Mouse (Mus musculus) urinary bladder, postnatal 36 days (tissue): Measurements from ENCODE around the gene Rpl34.

Experiments
- DNase-seq, 2 experiments: peaks; one replicate each; pipeline ENCODE4 v3.0.0; 2022; ENCODE audit warnings: low spot score in 2 of 2, mixed read lengths in 1 of 2

The Rpl34 gene

DNA sequence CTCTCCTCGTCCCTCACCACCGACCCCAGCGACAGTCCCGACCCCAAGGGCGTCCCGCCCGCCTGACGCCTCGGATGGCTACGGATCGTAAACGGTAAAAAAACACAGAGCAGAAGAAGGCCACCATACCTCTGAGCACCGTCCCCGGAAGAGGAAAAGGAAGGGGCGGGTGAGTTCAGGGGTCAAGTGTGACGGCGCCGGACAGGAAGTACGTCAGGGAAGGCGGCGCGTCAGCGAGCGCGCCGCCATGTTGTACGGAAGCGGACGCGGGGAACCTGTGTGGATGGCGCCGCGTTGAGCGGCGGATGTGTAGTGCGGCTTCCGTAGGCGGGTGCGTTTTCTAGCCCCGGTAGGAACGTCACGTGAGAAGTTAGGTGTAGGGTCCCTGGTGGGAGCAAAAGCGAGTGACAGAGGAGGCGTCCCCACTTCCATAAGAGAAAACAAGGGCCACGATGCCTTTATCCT lies at the start of gene Rpl34:
Rpl34 (minus strand) TSS at position 210 of the 465 bp plus-strand sequence.
- DNase-seq = peak; percentile 90 to 94

- no peak for DNase-seq
Measured at GRCm38 (mm10) chr3:130768172-130768571, 38.0 kb upstream of the Rpl34 start.

DNA sequence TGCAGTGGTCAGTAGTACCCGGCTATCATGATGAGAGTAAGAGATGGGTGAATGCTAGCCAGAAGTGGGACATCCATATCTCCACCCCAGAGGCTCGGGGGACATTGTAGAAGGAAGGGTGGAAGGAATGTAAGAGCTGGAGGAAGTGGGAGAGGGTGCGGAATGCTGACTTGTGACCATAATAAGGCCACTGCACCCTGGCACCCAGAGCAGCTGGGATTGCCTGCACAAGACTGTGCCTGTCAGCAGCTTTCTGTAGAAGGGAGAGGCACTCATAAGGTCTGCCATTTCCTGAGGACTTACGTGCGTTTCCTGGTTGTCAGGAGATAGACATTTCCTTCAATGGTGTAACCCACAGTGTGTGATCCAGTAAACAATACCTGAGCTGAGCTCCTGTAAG lies 33.9 kb upstream of the Rpl34 start:
- no peak for DNase-seq

GRCm38 (mm10) chr3:130760711-130761435 lies 30.7 kb upstream of the Rpl34 start:
- peak; percentile 31 to 35 for DNase-seq

DNA sequence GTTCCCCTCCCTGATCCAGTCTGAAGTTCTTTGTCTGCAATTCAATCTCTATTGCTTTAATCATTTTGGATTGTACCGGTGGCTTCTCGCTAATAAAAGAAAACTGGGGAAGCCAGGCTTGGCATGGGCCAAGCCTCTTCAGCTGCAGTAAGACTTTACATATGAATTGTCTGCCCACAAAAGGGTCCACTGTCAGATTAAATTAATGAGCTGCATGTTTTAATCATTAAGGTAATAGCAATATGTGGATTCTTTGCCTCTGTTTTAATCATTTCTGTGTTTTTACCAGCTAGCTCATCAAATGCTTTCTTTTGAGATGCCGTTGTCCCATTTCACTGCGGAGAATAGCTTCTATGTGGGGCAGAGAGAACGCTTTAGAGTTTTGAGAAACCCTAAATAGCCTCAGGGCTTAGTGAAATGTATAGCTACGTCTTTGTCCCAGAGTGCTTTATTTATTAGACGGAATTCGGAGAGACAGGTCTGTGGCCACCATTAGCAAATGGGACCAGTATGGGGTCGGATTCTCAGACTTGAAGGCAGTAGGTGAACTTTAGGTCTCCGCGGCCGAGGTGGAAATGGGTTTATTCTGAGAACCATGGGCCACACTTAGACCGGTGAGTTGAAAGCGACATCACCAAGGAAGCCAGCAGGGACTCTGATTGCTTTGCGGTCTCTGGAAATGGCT lies 28.1 kb upstream of the Rpl34 start:
- no peak for DNase-seq

DNA sequence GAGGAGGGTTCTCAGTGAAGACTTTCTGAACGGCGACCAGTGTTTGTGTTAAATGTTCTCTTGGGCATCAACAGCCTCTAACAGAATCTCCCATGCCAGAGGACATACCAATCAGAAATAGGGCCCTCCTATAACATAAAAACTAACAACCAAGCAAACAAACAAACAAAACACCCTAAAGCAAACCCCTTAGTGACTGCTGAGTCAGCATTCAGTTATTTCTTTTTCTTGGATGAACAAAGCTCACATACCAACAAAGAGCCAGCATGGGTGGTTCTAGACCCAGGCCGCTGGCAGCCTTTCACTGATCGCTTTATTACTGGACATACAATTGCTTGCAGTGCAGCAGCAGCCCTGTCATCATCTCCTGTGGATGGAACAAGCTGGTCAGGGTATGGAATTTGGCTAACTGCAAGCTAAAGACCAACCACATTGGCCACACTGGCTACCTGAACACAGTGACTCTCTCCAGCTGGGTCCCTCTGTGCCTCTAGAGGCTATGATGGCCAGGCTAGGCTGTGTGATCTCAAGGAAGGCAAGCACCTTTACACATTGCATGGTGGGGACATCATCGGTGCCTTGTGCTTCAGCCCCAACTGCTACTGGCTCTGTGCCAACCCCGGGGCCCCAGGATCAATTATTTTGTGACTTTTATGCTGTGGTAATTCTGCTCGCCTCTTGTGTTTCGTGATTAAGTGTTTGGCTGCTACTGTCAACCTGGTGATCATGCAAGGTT lies 27.1 kb upstream of the Rpl34 start:
- DNase-seq = no peak

- no peak for DNase-seq
Measured at GRCm38 (mm10) chr3:130749206-130749605, 19.0 kb upstream of the Rpl34 start.

- no peak for DNase-seq
Measured at GRCm38 (mm10) chr3:130746673-130747619, 16.7 kb upstream of the Rpl34 start.

DNA sequence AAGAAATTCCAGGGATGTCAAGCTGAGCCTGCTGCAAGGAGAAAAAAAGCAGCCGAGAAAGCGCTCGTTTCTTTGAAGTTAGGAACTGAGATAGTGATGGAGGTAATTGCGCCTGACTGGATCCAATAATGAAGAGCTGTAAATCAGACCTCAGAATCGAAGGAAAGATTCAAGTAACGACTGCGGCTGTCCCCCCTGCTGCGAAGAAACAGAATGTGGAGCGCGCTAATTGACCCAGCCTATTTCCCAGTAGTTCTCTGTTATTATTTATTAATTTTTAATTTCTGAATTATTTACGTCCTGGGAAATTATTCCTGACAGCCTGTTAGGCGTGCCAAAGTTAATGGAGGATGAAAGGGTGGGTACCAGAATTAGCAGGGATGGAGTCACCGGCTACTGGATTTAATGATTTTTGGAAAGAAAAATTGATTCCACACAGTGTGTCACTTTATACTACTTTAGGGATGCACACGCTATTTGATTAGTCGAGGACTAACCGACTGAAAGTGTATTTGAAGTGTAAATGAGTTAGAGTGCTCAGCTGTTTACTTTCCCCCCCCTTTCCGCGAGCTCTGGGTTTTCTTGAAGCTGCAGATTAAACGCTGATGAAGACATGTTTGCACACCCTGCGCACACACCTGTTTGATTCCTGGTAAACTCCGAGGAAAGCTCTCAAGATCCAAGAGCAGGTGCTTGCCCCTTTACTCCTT lies 7.6 kb upstream of the Rpl34 start:
- no peak for DNase-seq

DNA sequence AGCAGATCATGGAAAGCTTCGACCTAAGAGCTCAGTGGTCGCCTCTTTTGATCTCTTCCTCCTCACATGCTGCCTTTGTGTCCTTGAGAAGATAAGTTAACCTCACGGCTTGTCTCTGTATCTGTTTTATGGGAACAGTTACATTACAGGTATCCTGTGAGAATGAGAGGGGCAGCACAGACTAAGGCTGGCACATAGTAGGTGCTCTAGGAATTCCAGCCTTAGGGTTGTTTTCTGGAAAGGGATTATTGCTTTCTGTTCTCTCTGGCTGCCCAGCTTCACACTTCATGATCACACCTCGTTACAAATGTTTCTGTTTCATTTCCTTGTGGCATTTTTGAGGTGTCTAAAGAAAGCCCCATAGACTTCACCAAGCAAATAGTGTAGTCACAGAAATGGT lies 6.6 kb upstream of the Rpl34 start:
- no peak for DNase-seq

DNA sequence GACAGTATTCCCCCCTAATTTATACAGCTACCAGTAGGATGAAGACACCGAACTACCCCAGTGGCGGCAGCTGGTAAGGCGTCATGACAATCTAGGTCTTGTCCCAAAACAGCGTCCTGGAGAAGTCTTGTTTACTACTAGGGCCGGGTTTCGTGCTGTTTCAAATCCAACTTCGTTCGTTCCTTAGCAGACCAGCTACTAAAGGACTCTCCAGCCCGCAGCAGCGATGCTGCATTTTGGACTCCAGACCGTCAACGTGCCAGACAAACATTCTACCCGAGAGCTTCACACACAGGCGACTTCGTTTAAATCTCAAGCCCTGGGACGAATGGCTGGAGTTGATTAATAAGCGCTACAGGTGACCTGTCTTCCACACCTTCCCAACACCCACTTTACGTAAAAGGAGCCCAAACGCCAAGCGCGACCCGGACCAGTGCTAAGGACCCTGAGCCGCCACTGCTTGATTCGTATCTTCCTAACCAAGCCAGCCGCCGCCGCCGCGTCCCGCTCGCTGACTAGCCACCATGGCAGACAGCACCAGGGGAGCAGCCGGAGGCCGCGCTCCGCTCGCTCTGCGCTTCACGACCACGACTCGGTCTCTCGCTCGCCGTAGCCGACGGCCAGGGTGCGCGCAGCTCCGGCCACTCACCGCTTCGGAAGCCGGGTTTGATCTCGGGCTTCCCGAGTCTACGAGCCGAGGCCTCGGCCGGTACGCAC lies 568 bp downstream of the Rpl34 start:
- DNase-seq = peak; percentile 4 to 37

DNA sequence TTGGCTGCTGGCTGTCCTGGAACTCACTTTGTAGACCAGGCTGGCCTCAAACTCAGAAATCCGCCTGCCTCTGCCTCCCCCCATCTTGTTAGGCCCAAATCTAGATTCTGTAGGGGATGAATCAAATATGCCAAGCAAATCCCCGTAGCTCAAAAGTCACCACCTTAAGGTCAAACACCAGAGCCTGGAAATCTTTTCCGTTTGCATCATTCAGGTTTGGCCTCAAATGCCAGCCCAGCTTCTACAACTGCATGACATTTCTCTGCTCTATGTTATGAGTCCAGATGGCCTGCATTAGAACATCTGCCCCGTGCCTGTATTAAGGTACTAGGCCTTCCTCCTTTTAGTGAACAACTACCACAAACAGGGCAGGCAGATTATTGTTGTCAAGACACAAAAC lies 2.5 kb downstream of the Rpl34 start:
- DNase-seq = no peak

GRCm38 (mm10) chr3:130727036-130727435 lies 3.2 kb downstream of the Rpl34 start:
- DNase-seq = no peak

DNA sequence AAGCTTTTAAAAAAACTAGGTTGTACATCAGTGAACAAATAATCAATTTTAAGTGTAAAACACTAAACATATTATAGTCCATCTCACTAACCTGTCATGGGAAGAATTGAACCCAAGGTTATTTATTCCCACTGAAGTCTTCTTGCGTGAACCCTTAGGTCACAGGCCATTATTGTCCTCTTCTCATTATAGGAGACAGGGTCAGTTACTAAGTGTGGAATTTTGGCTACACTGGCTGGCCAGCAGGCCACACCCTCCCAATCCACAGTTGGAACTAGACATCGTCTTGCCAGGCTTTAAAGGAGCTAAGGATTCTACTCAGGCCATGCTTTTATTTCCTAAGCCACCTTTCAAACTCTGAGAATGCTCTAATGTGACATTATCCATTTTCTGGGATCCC lies 4.5 kb downstream of the Rpl34 start:
- DNase-seq = no peak

DNA sequence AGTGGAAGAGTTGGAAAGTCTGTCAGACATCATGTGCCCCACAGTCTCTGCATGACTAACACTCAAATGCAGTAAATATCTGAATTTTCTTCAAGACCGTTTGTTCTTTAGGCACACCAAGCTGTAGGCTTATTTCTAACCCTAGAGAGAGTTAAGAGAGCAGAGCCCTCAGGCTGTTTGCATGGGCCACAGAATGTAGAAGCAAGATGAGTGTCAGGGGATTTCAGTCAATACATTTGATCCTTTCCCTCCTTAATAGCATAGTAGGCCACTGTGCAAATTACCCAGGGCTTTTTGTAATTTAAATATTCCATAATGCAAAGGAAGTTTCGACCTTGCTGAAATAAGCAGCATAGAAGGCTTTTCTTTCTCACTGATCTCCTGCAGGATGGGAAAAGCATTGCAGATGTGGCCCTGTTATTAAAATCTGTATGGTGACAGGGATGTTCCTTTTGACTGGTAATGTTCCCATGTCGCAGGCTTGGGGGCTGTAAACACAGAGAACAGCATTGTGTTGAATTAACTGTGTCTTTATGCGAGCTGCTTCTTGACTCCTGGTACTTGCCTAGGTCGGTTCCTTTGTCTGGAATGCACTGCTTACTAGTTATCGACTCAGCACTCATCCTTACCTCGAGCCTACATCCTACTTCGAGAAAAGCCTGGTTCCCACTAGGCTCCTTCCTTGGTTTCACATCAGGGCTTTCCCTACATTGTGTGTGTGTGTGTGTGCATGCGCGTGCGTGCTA lies 7.3 kb downstream of the Rpl34 start:
- DNase-seq = no peak

DNA sequence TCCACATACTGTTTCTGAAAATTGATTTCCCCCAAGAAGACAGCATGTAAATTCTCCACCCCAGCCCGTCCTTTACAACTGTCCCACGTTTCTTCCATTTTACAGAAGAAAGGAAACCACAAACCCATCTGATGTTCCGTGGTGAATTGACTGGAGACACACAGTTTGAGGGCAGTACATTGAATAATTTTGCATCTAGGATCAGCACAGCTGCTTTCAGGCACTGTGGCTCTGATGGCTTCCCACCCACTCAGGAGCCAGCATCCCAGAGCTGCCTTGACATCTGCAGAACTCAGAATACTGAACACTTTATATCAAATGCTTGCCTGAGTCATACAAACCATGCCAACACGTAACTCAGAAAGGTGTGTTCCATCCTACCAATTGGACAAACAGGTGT lies 10.0 kb downstream of the Rpl34 start:
- no peak for DNase-seq

DNA sequence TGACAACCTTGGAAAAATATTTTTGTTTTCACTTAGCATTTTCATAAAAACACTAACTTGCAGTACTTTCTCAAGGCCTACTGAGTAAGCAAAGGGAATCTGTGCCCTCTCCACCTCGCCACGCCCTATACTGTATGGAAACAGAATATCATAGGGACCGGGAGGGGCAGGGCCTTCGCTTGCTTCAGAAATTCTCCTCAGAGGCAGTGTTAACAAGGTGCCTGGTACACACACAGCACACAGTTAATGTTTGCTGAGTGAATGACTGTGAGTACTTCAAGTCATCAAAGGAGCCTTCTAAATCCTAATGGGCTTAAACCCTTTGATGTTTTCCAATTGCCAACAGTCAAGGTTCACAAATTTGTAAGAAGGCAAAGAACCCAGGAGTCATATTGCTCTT lies 11.3 kb downstream of the Rpl34 start:
- no peak for DNase-seq

DNA sequence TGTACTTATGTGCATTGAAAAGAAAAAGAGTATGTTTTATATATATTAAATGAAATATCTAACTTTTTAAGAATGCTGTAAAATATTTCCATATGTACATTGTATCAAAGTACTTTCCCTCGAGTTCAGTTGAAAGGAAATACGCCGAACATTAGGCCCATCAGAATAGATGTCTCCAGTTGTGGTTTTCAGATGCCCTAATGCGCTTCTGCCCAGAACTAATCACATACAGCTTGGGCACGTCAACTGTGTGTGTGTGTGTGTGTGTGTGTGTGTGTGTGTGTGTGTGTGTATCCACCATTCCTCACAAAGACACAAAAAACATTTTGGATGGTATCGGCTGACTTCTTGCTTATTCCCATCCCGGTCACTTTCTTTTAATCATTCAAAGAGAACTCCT lies 13.6 kb downstream of the Rpl34 start:
- no peak for DNase-seq

DNA sequence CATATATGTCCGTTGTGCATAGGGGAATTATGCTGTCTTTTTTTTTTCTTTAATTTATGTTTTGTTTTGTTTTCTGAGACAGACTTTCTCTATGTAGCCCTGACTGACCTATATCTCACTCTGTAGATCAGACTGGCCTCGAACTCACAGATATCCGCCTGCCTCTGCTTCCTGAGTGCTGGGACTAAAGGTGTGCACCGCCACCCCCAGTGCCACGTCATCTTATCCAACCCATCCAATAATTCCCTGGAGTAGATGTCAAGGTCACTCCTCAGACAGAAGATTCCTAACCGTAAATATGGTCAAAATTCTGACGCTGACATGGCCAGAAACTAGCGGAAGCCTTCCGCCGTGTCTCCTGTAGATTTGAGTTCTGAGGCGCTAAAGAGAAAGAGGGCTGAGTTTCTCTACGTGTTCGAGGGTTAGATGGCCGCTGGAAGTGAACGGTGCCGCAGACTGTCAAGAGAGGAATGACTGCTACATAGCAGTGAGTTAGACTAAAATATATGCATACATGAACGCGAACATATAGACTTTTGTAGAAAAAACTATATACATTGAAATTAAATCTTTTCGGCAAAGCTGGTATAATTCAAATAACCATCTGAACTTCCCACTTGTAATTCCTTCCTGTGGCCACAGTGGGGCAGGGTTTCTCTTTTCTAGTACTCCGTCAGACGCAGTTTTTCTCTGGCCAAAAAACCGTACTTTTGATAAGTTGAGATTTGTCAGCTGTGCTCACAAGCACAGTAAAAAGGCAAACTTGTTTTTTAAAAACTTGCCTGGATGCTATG lies 15.2 kb downstream of the Rpl34 start:
- peak; percentile 54 to 59 for DNase-seq
